Mouse (Mus musculus) liver, adult 2 months (tissue): ENCODE measurements around the gene Gps1.
"Not testable (repeated sequence)": the region's sequence is repeated elsewhere in the genome, so short reads cannot be mapped to it uniquely, and the experiment has no call there.

Experiments
- CTCF ChIP-seq: fragments of 200-500 bp; IDR thresholded peaks from 2 replicates; pipeline ENCODE4 v1.5.1; 2011; ENCODE audit warnings: low read depth, low read length, control low read depth
- POLR2A ChIP-seq: fragments of 200-500 bp; IDR thresholded peaks from 2 replicates; pipeline ENCODE4 v1.6.1; 2011; ENCODE audit warnings: low read length, control low read depth; ENCODE audit not compliant: insufficient read depth; ENCODE audit errors: extremely low read depth

DNA sequence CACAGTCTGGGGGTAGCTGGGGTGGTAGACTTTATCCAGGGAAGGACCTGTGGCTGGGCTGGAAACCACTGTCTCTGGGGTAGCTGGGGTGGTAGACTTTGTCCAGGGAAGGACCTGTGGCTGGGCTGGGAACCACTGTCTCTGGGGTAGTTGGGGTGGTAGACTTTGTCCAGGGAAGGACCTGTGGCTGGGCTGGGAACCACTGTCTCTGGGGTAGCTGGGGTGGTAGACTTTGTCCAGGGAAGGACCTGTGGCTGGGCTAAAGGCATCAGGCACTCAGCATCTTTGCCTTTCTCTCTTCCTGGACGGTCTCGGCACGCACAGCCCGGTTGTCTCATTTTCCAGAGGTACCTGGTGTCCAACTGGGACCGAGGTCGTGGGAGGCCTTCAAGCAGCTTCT is 2.7 kb upstream of the Gps1 start:
- TF ChIP-seq CTCF, POLR2A: not testable (repeated sequence)
